Mouse (Mus musculus) neural tube, embryonic 10.5 days (tissue): Measurements from ENCODE around the gene Disc1.

Source experiments
- DNase-seq: peaks from one replicate; pipeline ENCODE4 v3.0.0-alpha.2; 2017; ENCODE audit warnings: low spot score; ENCODE audit errors: extremely low spot score

The Disc1 gene

DNA sequence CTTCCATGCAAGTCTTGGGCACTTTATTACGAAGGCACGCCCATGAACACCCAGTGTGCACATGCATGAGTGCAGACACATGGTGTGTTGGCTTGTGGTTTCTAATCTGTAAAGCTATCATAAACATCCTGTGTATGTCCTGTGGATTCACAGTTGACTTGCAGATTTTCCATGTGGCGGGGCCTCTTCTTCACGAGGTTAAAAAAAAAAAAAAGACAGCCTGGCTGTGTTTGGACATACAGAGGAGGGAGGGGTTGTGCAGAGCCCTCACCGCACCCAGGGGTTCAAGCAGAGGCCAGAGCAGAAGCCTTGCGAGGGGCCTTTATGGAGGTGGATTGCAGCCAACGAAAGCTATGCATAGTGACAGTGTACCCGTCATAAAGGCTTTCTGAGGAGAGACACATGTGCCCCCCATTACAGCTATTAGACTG lies 248.0 kb downstream of the Disc1 start:
- no peak for DNase-seq

DNA sequence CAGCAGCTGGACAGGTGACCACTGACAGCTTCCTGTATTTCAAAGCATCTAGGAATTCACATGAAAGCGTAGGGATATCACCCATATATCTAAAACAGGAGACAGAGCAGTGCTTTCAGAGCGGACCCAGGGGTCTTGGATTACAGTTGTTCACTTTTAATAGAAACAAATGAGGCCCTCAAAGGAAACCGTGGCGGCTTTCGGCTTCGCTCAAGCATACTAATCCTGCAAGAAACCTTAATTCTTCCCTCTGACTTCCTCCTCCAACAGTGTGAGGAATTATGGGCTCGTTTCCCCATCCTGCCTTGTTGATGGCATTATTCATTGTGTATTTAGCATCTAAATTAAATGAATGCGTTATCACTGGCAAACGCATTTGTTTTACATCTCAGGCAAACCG lies 252.7 kb downstream of the Disc1 start:
- DNase-seq: no peak

DNA sequence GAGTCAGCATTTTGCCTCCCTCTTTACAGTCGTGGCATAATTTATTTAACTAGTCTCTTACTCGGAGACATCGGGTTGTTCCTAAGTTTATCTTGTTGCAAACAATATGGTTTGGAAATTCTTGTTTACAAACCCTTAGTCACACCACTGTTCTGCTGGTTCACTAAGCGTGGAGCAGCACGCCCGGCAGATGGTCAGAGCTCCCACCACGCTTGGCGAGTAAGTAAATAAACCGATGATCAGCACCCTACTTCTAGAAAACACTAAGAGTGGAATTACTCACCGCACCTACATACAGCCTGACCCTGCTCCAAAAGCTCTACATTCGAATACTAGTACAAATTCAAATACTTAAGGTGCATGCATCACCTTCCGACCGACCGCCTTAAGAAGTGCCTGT lies 256.0 kb downstream of the Disc1 start:
- no peak for DNase-seq
